Mouse (Mus musculus) urinary bladder, adult 2 months (tissue): ENCODE measurements around the gene Pmf1. TPM values are rescaled to one million over a fixed set of nuclear protein-coding genes. Genes with fewer than 3 reads are reported as not detected.
"Not testable (repeated sequence)": the region's sequence is repeated elsewhere in the genome, so short reads cannot be mapped to it uniquely, and the experiment has no call there.

Experiments used
- DNase-seq: peaks from one replicate; pipeline ENCODE4 v3.0.0; 2022; ENCODE audit warnings: low spot score
- polyA plus RNA-seq: library from polyadenylated mRNA; depleted of rRNA; stranded (reverse); fragments of >200 nt; gene quantifications from 2 replicates; pipeline ENCODE4 v1.2.3, GENCODE M21; 2012

Gene Pmf1
- polyA plus RNA-seq, 1 experiment, result 27.2 TPM

DNA sequence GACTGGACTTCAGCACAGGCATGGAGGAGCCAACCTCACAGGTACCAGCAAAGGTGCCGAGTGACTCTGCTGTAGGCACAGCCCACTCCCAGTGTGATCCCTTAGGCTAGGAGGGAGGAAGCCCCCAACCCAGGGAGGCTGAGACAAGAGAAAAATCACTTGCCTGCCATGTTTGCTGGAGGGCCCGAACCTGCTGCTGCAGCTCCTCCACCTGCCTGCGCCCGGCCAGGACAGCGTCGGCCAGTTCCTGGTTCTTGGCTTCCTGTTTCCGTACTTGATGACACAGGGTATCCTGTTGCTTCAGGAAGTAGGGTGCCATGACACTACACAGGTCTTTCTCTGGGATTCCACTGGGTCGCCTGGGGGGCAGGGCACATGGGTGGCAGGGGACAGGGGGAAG lies 14.4 kb downstream of the Pmf1 start:
- DNase-seq, result no peak

DNA sequence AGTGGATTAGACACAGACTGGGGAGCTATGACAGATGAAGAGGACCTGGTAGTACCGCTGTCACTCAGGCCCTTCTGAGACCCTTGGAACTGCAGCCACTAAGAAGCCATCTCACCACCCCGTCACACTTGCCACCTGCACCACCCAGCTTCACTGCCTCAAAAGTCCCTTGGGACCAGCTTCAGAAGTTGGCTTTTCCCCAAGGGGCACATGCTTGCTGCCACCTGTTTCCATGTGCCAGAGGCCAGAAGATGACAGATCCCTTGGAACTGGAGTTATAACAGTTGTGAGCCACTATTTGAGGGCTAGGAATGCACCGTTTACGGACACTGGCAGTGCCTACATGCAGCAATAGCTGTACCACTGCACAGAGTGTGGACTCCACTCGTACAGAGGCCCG lies 14.8 kb downstream of the Pmf1 start:
- no peak for DNase-seq

DNA sequence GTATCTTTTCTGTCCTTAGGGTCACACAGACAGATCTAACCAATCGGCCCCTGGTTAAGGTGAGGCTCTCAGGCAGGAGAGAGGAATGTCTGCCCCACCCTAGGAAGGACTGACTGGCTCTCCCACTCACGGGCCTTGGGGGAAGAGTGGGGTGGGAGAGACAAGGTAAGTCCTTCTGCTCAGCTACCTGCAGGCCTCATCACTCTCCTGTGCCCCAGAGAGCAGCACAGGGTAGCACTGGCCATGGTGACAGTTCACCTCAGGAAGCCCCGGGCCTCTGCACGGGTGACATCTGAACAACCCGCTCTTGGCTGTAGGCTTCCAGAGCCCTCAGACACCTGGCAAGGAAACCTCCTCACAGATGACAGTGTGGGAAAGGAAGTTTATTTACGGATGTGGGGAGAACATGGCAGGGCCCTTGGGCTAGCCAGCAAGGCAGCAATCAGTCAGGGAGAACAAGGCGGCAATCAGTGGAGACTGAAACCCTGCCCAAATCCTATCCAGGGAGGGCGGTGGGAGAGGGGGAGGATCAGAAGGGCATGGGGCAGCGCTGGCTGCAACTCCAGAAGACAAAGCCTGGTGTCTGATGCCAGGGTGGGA lies 16.3 kb downstream of the Pmf1 start:
- DNase-seq, result no peak

DNA sequence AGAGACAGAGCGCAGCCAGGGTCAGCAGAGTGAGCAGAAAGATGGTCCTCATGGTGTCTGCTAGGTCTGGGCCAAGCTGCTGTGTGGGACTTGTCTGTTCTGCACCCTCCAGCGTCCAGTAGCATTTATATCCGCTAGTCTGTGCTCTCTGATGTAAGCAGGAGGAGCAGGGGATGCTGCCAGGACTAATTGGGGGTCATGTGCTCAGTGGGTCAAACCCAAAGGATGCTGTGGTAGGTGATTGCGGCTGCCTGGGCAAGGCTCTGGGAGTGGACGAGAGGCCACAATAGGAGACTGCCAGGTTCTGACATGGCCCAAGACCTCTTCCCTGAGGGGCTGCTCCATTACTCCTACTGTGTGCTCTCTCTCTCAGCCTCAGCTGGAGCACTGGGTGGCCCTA lies 25.8 kb downstream of the Pmf1 start, which contains the start of gene Bglap:
Gene Bglap, minus strand, starts transcription at position 101 of the 400 bp plus-strand sequence.
- DNase-seq, result no peak

DNA sequence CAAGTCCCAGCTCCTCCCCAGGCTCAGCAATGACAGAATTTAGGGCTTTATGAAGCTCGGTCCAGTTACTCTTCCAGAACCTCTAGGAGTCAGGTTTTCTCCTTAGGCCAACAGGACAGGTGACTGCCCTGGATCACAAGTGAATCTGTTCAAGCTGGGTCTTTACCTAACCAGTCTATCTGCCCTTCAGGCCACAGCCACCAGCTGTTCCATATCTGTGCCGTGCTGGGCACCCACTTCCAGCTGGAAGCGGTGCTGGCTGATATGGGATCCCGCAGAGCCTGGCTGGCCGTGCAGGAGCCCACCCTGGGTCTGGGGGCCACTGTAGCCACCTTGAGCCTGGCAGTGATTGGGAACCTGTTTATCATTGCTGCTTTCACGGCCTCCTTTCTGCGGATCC lies 27.7 kb downstream of the Pmf1 start:
- DNase-seq, result not testable (repeated sequence)

DNA sequence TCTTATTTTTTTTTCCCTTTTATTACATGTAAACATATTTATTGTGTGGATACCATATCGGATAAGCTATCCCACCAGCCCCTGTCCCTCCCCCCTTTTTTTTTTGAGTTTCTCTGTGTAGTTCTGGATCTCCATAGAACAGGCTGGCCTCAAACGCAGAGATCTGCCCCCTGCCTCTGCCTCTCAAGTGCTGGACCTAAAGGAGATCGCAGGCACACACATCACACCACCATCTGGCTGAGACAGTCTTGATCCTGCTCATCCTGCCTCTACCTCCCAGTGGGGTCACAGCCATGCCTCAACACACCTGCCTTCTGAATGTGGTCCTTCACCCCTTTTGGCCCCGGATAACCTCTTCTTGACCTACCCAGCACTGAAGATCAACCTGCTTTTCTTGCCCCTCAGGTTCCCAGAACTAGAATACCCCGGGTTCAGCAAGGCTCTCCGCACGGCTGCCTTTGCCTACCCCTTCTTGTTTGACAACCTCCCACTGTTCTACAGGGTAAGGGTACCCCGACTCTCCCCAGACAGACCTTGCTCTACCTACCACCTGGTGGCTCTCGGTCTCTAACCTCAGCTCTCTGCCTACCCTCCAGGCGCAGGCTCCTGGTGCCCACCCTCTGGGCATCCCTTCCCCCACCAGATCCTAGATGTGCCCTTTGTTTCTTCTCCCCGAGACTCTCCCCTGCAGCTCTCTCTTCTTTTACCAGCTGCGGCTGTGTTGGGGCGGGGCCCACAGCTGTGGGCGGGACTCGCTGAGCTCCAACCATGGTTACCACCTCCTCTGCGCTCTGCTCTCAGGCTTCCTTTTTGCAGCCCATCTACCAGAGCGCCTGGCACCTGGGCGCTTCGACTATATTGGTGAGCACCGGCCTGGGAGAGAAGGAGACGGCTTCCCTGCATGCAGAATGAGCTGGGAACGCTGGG lies 28.5 kb downstream of the Pmf1 start:
- DNase-seq, result not testable (repeated sequence)

DNA sequence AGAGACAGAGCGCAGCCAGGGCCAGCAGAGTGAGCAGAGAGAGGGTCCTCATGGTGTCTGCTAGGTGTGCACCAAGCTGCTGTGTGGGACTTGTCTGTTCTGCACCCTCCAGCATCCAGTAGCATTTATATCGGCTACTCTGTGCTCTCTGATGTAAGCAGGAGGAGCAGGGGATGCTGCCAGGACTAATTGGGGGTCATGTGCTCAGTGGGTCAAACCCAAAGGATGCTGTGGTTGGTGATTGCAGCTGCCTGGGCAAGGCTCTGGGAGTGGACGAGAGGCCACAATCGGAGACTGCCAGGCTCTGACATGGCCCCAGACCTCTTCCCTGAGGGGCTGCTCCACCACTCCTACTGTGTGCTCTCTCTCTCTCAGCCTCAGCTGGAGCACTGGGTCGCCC lies 31.5 kb downstream of the Pmf1 start, which contains the start of gene Bglap2:
Gene Bglap2, minus strand, starts transcription at position 101 of the 400 bp plus-strand sequence.
- DNase-seq, result not testable (repeated sequence)

DNA sequence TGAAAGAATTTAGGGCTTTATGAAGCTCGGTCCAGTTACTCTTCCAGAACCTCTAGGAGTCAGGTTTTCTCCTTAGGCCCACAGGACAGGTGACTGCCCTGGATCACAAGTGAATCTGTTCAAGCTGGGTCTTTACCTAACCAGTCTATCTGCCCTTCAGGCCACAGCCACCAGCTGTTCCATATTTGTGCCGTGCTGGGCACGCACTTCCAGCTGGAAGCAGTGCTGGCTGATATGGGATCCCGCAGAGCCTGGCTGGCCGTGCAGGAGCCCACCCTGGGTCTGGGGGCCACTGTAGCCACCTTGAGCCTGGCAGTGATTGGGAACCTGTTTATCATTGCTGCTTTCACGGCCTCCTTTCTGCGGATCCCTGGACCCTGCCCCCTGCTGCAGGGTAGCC lies 33.5 kb downstream of the Pmf1 start:
- not testable (repeated sequence) for DNase-seq

DNA sequence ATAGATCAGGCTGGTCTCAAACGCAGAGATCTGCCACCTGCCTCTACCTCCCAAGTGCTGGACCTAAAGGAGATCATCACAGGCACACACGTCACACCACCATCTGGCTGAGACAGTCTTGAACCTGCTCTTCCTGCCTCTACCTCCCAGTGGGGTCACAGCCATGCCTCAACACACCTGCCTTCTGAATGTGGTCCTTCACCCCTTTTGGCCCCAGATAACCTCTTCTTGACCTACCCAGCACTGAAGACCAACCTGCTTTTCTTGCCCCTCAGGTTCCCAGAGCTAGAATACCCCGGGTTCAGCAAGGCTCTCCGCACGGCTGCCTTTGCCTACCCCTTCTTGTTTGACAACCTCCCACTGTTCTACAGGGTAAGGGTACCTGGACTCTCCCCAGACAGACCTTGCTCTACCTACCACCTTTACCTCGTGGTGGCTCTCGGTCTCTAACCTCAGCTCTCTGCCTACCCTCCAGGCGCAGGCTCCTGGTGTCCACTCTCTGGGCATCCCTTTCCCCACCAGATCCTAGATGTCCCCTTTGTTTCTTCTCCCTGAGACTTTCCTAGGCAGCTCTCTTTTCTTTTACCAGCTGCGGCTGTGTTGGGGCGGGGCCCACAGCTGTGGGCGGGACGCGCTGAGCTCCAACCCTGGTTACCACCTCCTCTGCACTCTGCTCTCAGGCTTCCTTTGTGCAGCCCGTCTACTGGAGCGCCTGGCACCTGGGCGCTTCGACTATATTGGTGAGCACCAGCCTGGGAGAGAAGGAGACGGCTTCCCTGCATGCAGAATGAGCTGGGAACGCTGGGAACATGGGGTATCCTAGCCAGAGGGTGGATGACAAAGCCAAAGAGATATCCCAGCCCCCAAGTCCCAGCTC lies 34.1 kb downstream of the Pmf1 start:
- DNase-seq, result not testable (repeated sequence)

DNA sequence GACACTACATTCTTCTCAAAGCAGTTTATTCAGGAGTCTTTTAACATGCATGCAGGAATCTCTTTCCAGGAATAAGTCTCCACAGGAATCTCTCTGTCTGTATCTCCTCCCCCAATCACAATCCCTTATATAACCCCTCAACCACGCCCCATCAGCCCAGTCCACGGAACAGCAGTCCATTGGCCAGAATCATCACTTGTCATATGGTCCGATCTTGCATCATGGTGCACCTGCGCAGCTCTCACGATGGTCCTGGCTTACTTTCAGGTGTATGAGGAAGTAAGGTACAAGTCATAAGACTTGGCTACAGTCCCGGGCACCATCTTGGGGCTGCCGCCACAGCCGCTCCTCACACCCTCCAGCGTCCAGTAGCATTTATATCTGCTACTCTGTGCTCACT lies 37.5 kb downstream of the Pmf1 start, which contains the start of gene Bglap3:
Gene Bglap3, minus strand, starts transcription at position 101 of the 400 bp plus-strand sequence.
- not testable (repeated sequence) for DNase-seq

DNA sequence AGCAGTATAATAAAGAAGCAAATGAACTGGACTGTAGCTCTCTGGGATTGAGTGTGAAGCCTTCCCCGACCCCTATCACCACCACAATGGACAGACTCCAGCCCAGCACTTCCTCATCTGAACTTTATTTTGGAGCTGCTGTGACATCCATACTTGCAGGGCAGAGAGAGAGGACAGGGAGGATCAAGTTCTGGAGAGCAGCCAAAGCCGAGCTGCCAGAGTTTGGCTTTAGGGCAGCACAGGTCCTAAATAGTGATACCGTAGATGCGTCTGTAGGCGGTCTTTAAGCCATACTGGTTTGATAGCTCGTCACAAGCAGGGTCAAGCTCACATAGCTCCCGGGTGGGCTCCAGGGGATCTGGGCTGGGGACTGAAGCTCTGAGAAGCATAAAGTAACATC lies 41.6 kb downstream of the Pmf1 start:
- DNase-seq, result not testable (repeated sequence)

DNA sequence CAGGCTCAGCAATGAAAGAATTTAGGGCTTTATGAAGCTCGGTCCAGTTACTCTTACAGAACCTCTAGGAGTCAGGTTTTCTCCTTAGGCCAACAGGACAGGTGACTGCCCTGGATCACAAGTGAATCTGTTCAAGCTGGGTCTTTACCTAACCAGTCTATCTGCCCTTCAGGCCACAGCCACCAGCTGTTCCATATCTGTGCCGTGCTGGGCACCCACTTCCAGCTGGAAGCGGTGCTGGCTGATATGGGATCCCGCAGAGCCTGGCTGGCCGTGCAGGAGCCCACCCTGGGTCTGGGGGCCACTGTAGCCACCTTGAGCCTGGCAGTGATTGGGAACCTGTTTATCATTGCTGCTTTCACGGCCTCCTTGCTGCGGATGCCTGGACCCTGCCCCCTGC lies 42.6 kb downstream of the Pmf1 start:
- not testable (repeated sequence) for DNase-seq

DNA sequence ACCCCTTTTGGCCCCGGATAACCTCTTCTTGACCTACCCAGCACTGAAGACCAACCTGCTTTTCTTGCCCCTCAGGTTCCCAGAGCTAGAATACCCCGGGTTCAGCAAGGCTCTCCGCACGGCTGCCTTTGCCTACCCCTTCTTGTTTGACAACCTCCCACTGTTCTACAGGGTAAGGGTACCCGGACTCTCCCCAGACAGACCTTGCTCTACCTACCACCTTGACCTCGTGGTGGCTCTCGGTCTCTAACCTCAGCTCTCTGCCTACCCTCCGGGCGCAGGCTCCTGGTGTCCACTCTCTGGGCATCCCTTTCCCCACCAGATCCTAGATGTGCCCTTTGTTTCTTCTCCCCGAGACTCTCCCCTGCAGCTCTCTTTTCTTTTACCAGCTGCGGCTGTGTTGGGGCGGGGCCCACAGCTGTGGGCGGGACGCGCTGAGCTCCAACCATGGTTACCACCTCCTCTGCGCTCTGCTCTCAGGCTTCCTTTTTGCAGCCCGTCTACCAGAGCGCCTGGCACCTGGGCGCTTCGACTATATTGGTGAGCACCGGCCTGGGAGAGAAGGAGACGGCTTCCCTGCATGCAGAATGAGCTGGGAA lies 43.2 kb downstream of the Pmf1 start:
- not testable (repeated sequence) for DNase-seq

DNA sequence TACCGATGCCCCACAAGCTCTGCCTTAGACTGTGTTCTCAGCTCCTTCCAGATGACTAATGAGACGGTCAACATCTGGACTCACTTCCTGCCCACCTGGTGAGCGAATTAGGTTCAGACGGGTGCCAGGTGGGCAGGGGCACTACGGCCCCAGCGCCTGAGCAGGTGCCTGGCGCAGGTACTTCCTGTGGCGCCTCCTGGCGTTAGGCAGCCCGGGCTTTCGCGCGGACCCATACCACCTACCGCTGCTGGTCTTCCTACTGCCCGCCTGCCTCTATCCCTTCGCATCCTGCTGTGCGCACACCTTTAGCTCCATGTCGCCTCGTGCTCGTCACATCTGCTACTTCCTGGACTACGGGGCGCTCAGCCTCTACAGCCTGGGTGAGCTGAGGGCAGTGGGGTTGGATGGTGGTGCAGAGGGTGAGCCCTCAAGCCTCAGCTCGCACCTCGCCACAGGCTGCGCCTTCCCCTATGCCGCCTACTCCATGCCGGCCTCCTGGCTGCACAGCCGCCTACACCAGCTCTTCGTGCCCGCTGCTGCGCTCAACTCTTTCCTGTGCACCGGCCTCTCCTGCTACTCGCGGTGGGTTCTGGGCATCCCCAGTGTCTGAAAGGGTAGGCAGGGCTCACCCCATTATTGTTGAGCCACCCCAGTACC lies 44.3 kb downstream of the Pmf1 start:
- DNase-seq, result no peak

DNA sequence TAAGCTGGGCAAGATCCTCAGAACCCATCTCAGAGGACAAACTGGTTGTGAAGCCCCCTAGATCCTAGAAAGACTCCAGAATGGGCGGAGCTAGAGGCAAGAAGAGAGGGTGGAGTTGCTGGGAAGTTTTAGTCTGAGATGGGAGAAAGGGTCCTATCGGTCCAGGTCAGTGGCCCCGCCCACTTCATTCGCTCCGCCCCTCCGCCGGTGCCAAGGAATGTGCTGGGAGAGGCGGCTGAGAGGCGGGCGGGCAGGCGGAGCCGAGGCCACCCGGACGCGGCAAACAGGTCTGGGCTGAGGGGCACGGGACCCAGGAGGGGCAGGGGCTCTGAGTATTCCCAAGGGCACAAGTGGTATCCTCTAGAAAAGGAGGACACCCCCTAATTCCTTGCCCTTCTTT lies 45.8 kb downstream of the Pmf1 start, which contains the start of gene Paqr6:
Gene Paqr6, plus strand, starts transcription at position 248 of the 400 bp plus-strand sequence.
- peak; percentile 47 for DNase-seq

DNA sequence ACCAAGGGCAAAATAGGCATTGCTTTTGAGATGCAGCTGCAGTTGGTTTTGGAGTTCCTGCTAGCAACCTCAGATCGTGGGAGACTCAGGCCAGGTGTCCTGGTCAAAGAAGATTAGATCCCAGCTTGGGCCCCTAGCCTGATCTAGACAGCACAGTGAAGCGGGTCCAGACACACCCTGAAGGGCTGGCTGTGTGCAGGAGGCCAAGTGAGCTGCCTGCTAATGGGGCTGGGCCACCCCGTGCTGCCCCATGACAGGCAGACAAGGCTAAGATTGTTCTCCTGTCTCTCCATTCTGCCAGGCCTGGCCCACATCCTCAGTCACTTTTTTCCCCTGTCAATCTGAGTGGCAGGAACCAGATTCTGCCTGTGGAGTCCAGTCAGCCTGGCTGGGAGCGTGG lies 46.4 kb downstream of the Pmf1 start:
- DNase-seq, result no peak

DNA sequence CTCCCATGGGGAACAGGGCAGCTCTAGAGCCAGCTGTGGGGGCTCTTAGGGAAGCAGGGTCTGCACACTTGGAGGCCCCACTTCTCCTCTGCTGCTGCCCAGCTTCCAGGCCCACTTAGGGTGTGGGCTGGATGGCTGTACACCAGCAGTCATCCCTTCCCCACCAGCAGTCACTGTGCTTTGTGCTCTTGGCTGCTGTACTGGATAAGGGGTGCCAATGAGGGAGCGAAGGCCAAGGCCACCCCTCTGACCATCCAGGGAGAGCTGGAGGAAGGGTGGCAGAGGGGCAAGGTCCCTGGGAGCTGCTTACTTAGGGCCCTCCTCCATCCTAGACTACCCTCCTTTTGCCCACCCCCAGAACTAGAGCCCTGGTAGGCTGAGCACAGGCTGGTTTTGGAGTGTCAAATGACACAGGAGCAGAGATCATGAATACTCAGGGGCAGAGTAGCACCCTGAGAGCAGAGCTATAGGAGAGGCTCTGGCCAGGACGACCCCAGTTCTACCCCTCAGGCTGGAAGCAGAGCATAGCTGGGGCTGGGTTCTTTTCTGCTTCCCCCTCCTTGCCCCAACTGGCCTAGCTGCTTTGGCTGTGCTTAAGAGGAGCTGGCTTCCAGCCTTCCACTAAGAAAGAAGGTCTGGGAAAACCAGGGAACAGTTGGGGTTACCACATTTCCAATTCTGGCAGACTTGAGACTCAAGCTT lies 48.4 kb downstream of the Pmf1 start:
- DNase-seq, result no peak

DNA sequence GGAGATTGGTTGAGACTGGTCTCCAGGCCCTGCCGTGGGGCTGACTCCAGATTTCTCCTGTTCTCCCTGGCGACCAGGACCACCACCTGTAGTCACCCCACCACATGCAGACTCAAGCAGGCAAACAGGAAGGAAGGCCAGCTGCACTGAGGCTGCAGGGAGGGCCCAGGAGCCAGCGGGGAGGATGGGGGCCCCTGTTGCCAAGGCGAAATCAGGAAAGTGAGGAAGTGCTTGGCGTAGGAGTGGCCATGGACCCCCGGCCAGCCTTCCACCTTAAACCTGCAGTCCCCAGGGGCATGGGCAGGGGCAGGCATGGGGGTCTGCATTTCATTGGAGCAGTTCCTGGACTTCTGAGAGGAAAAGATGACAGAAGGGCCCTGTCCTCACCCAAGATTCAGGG lies 49.0 kb downstream of the Pmf1 start:
- no peak for DNase-seq

DNA sequence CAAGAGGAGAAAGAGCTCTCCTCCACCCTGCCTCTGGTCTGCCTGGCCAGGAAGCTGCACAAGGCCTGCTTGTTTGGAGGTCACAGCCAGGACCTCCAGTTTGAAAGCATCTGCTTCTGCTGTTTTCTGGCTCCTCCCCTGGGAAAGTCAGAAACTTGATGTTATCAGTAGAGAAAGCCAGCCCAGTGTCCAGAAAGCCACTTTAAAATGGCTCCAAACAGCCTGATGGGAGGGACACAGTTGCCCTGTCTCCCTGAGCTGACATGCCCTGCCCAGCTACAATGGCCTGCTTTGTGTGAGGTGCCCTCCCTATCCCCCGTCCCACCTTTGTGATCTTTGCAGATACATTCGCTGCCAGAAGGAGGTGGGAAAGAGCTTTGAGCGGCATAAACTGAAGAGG lies 50.1 kb downstream of the Pmf1 start:
- no peak for DNase-seq

DNA sequence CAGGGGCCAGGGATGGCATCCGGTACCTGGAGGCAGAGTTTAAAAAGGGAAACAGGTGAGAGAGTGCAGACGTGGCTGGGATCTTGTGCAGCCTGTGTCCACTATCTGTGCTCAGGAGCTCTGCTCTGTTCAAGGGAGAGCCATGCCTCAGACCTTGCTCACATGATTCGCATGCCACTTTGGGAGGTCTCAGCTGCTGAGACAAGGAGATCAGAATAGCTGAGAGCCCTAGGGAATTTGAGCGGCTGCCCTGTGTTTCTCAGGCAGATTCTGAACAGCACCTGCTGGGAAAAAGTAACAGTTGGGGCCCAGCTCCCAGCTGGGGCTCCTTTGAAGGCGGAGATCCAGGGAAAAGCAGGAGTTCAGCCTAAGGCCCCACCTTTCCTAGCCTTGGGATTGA lies 50.5 kb downstream of the Pmf1 start:
- no peak for DNase-seq
